Mouse (Mus musculus) thymus, adult 2 months (tissue): ENCODE data around the gene Efcab6.

Source experiments
- CTCF ChIP-seq: fragments of 200-500 bp; IDR thresholded peaks from 2 replicates; pipeline ENCODE4 v1.5.1; 2012; ENCODE audit warnings: mild to moderate bottlenecking, control low read depth, low read length, moderate library complexity, borderline replicate concordance; ENCODE audit not compliant: control insufficient read depth, poor library complexity, insufficient read depth; ENCODE audit errors: extremely low read depth
- POLR2A ChIP-seq: fragments of 200-500 bp; IDR thresholded peaks from 2 replicates; pipeline ENCODE4 v1.6.1; 2012; ENCODE audit warnings: mild to moderate bottlenecking, low read length, control low read depth, moderate library complexity; ENCODE audit not compliant: control insufficient read depth, poor library complexity, insufficient read depth; ENCODE audit errors: extremely low read depth

DNA sequence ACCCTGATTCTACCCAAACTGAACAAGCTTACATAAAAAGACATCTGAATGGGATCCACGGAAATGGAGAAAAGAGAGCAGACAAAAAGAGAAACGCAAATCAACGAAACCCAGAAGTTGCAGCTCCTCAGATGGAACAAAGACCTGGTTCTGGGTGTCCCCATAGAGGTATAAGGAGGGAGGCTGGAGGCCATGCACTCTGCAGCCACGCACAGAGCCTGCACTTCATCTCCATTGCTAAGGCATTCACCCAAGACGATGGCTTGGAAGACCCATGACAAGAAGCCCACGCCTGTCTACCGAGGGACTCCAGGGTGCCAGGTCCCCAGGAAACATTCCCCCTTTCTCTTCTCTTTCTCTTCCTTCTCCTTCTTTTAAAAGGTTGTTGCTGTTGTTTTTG is 66.6 kb downstream of the Efcab6 start:
- TF ChIP-seq CTCF, result no peak
- TF ChIP-seq POLR2A, result no peak
